Mouse (Mus musculus) megakaryocyte-erythroid progenitor cell, adult 5 weeks (primary cell): ENCODE measurements around the gene Ercc2. TPM values are rescaled to one million over a fixed set of nuclear protein-coding genes. Genes with fewer than 3 reads are reported as not detected.

Experiments used
- polyA plus RNA-seq: library from polyadenylated mRNA; stranded (reverse); fragments of >175 nt; gene quantifications from 2 replicates; pipeline ENCODE4 v1.2.3, GENCODE M21; 2012

Gene Ercc2
- polyA plus RNA-seq, result 53.5 and 65.8 TPM in 2 replicates

GRCm38 (mm10) chr7:19381377-19382165 lies at the start of gene Ercc2:
Ercc2 (plus strand) TSS chr7:19382010.

GRCm38 (mm10) chr7:19344237-19344847 lies 37.5 kb upstream of the Ercc2 start, which contains the start of gene Ercc1:
Ercc1 (plus strand) TSS chr7:19344778.

GRCm38 (mm10) chr7:19359299-19359891 lies 22.4 kb upstream of the Ercc2 start, which contains the start of the genes Cd3eap and Ppp1r13l:
Cd3eap (minus strand) TSS chr7:19359483.
Ppp1r13l (plus strand) TSS chr7:19359749.

GRCm38 (mm10) chr7:19403731-19404296 lies 22.0 kb downstream of the Ercc2 start, which contains the start of gene Klc3:
Klc3 (minus strand) TSS chr7:19404104.

GRCm38 (mm10) chr7:19404476-19404875 lies 22.7 kb downstream of the Ercc2 start, which contains the start of gene Ckm:
Ckm (plus strand) TSS chr7:19404776.

Other genes starting within 250 kb of the Ercc2 start
- gene Qpctl, start 232.7 kb upstream of the Ercc2 start, polyA plus RNA-seq, result 11.6 and 14.2 TPM in 2 replicates
- gene Snrpd2, start 232.3 kb upstream of the Ercc2 start, polyA plus RNA-seq, result 52.2 and 53.2 TPM in 2 replicates
- 0.02 and 0.15 TPM in 2 replicates for gene Gipr, start 215.9 kb upstream of the Ercc2 start, polyA plus RNA-seq
- gene Eml2, start 205.6 kb upstream of the Ercc2 start, polyA plus RNA-seq, result 19.2 and 24.7 TPM in 2 replicates
- gene Gpr4, start 169.5 kb upstream of the Ercc2 start, polyA plus RNA-seq, result 0.10 and 0.34 TPM in 2 replicates
- 15.0 and 16.4 TPM in 2 replicates for gene Opa3, start 153.7 kb upstream of the Ercc2 start, polyA plus RNA-seq
- 292 and 301 TPM in 2 replicates for gene Vasp, start 110.2 kb upstream of the Ercc2 start, polyA plus RNA-seq
- 0.04 and 1.4 TPM in 2 replicates for gene Ppm1n, start 101.9 kb upstream of the Ercc2 start, polyA plus RNA-seq
- gene Rtn2, start 99.4 kb upstream of the Ercc2 start, polyA plus RNA-seq, result 0.21 and 0.27 TPM in 2 replicates
- gene Fosb, start 72.0 kb upstream of the Ercc2 start, polyA plus RNA-seq, result 1,389 and 2,050 TPM in 2 replicates
- 101 and 103 TPM in 2 replicates for gene Ercc1, start 37.2 kb upstream of the Ercc2 start, polyA plus RNA-seq
- 27.5 and 29.4 TPM in 2 replicates for gene Cd3eap, start 22.5 kb upstream of the Ercc2 start, polyA plus RNA-seq
- 25.2 and 26.0 TPM in 2 replicates for gene Ppp1r13l, start 22.3 kb upstream of the Ercc2 start, polyA plus RNA-seq
- gene Klc3, start 22.1 kb downstream of the Ercc2 start, polyA plus RNA-seq, result 0.63 and 0.65 TPM in 2 replicates
- 3.2 and 3.9 TPM in 2 replicates for gene Ckm, start 22.8 kb downstream of the Ercc2 start, polyA plus RNA-seq
- 76.5 and 81.2 TPM in 2 replicates for gene Mark4, start 76.8 kb downstream of the Ercc2 start, polyA plus RNA-seq
- 8.3 and 12.5 TPM in 2 replicates for gene Exoc3l2, start 81.3 kb downstream of the Ercc2 start, polyA plus RNA-seq
- gene Bloc1s3, start 126.4 kb downstream of the Ercc2 start, polyA plus RNA-seq, result 5.2 and 5.9 TPM in 2 replicates
- gene Trappc6a, start 126.4 kb downstream of the Ercc2 start, polyA plus RNA-seq, result 181 and 197 TPM in 2 replicates
- 0.23 and 0.40 TPM in 2 replicates for gene Nkpd1, start 135.8 kb downstream of the Ercc2 start, polyA plus RNA-seq
- 109 and 133 TPM in 2 replicates for gene Ppp1r37, start 181.1 kb downstream of the Ercc2 start, polyA plus RNA-seq
- 28.5 and 30.1 TPM in 2 replicates for gene Zfp296, start 195.3 kb downstream of the Ercc2 start, polyA plus RNA-seq
- 60.2 and 61.0 TPM in 2 replicates for gene Gemin7, start 195.6 kb downstream of the Ercc2 start, polyA plus RNA-seq
- gene Clasrp, start 222.5 kb downstream of the Ercc2 start, polyA plus RNA-seq, result 150 and 199 TPM in 2 replicates
- gene Relb, start 247.4 kb downstream of the Ercc2 start, polyA plus RNA-seq, result 15.2 and 16.3 TPM in 2 replicates